In genomic region chr2:174333239-174333890, GRCm38 (mm10) we compare ENCODE assay signal across 9 mouse cellular contexts. TPM values are rescaled to one million over a fixed set of nuclear protein-coding genes. Genes with fewer than 3 reads are reported as not detected.
DNase-seq lines count a peak whose midpoint lies in the region; ATAC-seq and TF ChIP-seq lines count a peak whose summit lies in the region.
"Had no signal": no experiment of that assay in that cellular context is flagged by ENCODE, and none has a peak within 500 bp of the region (broad histone marks: within the 10 kb centered on the region; RNA-seq: fewer than 3 reads in every experiment).

No protein-coding gene starts in this region.

- H3K27ac ChIP-seq in heart, embryonic 14.5 days (replicated peaks in 1 of 2; ENCODE audit: control insufficient read depth in 1 of 2, insufficient read depth in 1 of 2, low read depth in 2 of 2, low read length in 2 of 2) = peak overlapping the region; percentile 35 to 59; a peak in 3 of 4 replicates
- peak overlapping the region; percentile 23 for H3K27ac ChIP-seq in hindbrain, embryonic 14.5 days
- H3K27ac ChIP-seq in midbrain, embryonic 13.5 days = peak overlapping the region; percentile 53
- H3K27ac ChIP-seq: left cerebral cortex, adult 2 months had no signal

- no peaks in the 10 kb centered on the region for H3K9me3 ChIP-seq in heart, embryonic 14.5 days (ENCODE audit: control insufficient read depth, low read length)
- H3K9me3 ChIP-seq in hindbrain, embryonic 14.5 days (ENCODE audit: control insufficient read depth, low read length) = no peaks in the 10 kb centered on the region
- no peaks in the 10 kb centered on the region for H3K9me3 ChIP-seq in midbrain, embryonic 13.5 days

- TF ChIP-seq CTCF in brain, embryonic 14.5 days (IDR thresholded peaks at IDR 0.05; ENCODE audit: borderline replicate concordance, extremely low read depth, insufficient read depth, insufficient read length) = no peak

- no peak for ATAC-seq in heart, embryonic 14.5 days (ENCODE audit: insufficient number of reproducible peaks, insufficient read depth, low FRiP score, low read depth)
- no peak for ATAC-seq in hindbrain, embryonic 14.5 days (ENCODE audit: low FRiP score)
- no peak for ATAC-seq in midbrain, embryonic 13.5 days
- no peak for ATAC-seq in erythroblast, adult 5-6 weeks (replicated peaks; ENCODE audit: low FRiP score, poor library complexity, severe bottlenecking)

- whole genome bisulfite sequencing in heart, embryonic 14.5 days = 44% methylated on average over 7 of the region's 7 CpGs
- WGBS in hindbrain, embryonic 14.5 days = 34% methylated on average over 7 of the region's 7 CpGs
- WGBS in midbrain, embryonic 13.5 days = 63% methylated on average over 7 of the region's 7 CpGs

- H3K27me3 ChIP-seq in heart, embryonic 14.5 days (ENCODE audit: control insufficient read depth, insufficient read depth, low read length) = no peaks in the 10 kb centered on the region
- H3K27me3 ChIP-seq in hindbrain, embryonic 14.5 days (ENCODE audit: control insufficient read depth, insufficient read depth, low read length) = no peaks in the 10 kb centered on the region
- H3K27me3 ChIP-seq in midbrain, embryonic 13.5 days = no peaks in the 10 kb centered on the region

- no peak for DNase-seq in heart, postnatal 4 days
- peak; percentile 40 for DNase-seq in brain, embryonic 14.5 days (ENCODE audit: low read depth)
- DNase-seq in hindbrain, embryonic 14.5 days (ENCODE audit: low spot score) = no peak
- DNase-seq in right cerebral cortex, adult 18-20 months = no peak
- DNase-seq in right cerebral cortex, postnatal 25 days = no peak

- H3K4me2 ChIP-seq in heart, embryonic 14.5 days (ENCODE audit: low read length) = peak overlapping the region; percentile 80
- peak overlapping the region; percentile 72 for H3K4me2 ChIP-seq in hindbrain, embryonic 14.5 days (replicated peaks)
- H3K4me2 ChIP-seq in midbrain, embryonic 13.5 days (replicated peaks) = peak overlapping the region; percentile 68

- peak overlapping the region; percentile 99; the same call in 1 of the 2 replicates for H3K9ac ChIP-seq in heart, embryonic 14.5 days (ENCODE audit: low read length)
- peak overlapping the region; percentile 14 for H3K9ac ChIP-seq in hindbrain, embryonic 14.5 days
- no peak overlapping the region; the same call in 1 of the 2 replicates for H3K9ac ChIP-seq in midbrain, embryonic 13.5 days (replicated peaks)

- H3K4me1 ChIP-seq in heart, embryonic 14.5 days (ENCODE audit: control insufficient read depth in 2 of 2, insufficient read depth in 2 of 2, low read length in 2 of 2) = peaks cover 26 to 69% of the 10 kb centered on the region in 2 experiments
- H3K4me1 ChIP-seq in hindbrain, embryonic 14.5 days (replicated peaks; ENCODE audit: control insufficient read depth, insufficient read depth, low read length) = peaks cover 61% of the 10 kb centered on the region
- peaks cover 74% of the 10 kb centered on the region for H3K4me1 ChIP-seq in midbrain, embryonic 13.5 days (replicated peaks)

- H3K36me3 ChIP-seq in heart, embryonic 14.5 days (ENCODE audit: control insufficient read depth, insufficient read depth, low read length) = peaks cover 30% of the 10 kb centered on the region
- H3K36me3 ChIP-seq in hindbrain, embryonic 14.5 days (replicated peaks; ENCODE audit: control insufficient read depth, insufficient read depth) = no peaks in the 10 kb centered on the region; the same call in 1 of the 2 replicates
- no peaks in the 10 kb centered on the region for H3K36me3 ChIP-seq in midbrain, embryonic 13.5 days

- peak overlapping the region in 1 of 2 experiments; percentile 91; a peak in 1 of 4 replicates for H3K4me3 ChIP-seq in heart, embryonic 14.5 days (ENCODE audit: control insufficient read depth in 1 of 2, insufficient read depth in 1 of 2, low read depth in 1 of 2, low read length in 2 of 2)
- peak overlapping the region; percentile 99; the same call in 1 of the 2 replicates for H3K4me3 ChIP-seq in hindbrain, embryonic 14.5 days (replicated peaks; ENCODE audit: low read length)
- no peak overlapping the region for H3K4me3 ChIP-seq in midbrain, embryonic 13.5 days (replicated peaks)
- H3K4me3 ChIP-seq: left cerebral cortex, adult 2 months had no signal

- TF ChIP-seq POLR2A in brain, embryonic 14.5 days (IDR thresholded peaks at IDR 0.05; ENCODE audit: borderline replicate concordance, extremely low read depth, insufficient read depth, insufficient read length, poor library complexity, severe bottlenecking) = no peak

RNA-seq across cellular contexts. Expression of gene Gm20721, which starts 13.1 kb away (rescaled TPM):
- polyA plus RNA-seq in heart, embryonic 14.5 days (2014; fragmentation: Nextera tagmentation; extraction: Ambion mirVana) = 6.8 and 7.5 TPM in 2 replicates
- total RNA-seq in heart, postnatal 4 days (2021) = 1 to 10 TPM; 2.2 to 3.4 TPM
- polyA plus RNA-seq in brain, embryonic 14.5 days (2012; rRNA removed) = 0.53 and 0.71 TPM in 2 replicates
- 8.6 and 10.9 TPM in 2 replicates for polyA plus RNA-seq in hindbrain, embryonic 14.5 days (2014; fragmentation: Nextera tagmentation; extraction: Ambion mirVana)
- polyA plus RNA-seq in midbrain, embryonic 13.5 days (2015; fragmentation: Nextera tagmentation; extraction: Ambion mirVana) = 8.8 and 10.5 TPM in 2 replicates
- not detected in 2 replicates for total RNA-seq in erythroblast, adult 5-6 weeks (2015; ENCODE audit: low replicate concordance)
- 0.43 and 8.5 TPM in 2 replicates for total RNA-seq in erythroblast, adult 5-6 weeks (2017; ENCODE audit: low replicate concordance)

RNA-seq across cellular contexts. Expression of gene Gnas, which starts 49.2 kb away (rescaled TPM):
- 1,524 and 1,578 TPM in 2 replicates for polyA plus RNA-seq in heart, embryonic 14.5 days (2014; fragmentation: Nextera tagmentation; extraction: Ambion mirVana)
- 1,000 to 10,000 TPM; 1,794 to 1,822 TPM for total RNA-seq in heart, postnatal 4 days (2021)
- polyA plus RNA-seq in brain, embryonic 14.5 days (2012; rRNA removed) = 1,690 and 2,178 TPM in 2 replicates
- polyA plus RNA-seq in hindbrain, embryonic 14.5 days (2014; fragmentation: Nextera tagmentation; extraction: Ambion mirVana) = 1,800 and 1,897 TPM in 2 replicates
- polyA plus RNA-seq in midbrain, embryonic 13.5 days (2015; fragmentation: Nextera tagmentation; extraction: Ambion mirVana) = 1,084 and 1,205 TPM in 2 replicates
- total RNA-seq in erythroblast, adult 5-6 weeks (2015; ENCODE audit: low replicate concordance) = 236 and 242 TPM in 2 replicates
- 156 and 162 TPM in 2 replicates for total RNA-seq in erythroblast, adult 5-6 weeks (2017; ENCODE audit: low replicate concordance)
